Mouse (Mus musculus): ENCODE results near the gene Ccdc92b.

Gene Ccdc92b

DNA sequence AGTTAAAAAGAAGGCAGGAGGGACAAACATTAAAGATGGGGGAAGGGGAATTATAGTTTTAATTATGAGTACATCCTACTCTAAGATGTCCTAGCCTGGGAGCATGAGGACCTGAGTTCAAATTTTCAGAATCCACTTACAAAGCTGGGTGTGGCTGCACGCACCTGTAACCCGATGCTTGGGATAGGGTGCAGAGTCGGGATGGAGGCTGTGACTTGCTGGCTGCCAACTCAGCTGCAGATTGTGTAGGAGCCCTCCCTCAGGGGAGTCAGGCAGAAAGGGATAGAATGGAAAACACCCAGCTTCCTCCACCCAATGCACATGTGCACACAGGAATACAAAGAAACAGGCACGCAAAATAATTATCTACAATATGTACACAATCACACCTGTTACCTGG, 6.0 kb upstream of the Ccdc92b start:
- no peak for DNase-seq

- DNase-seq = no peak
Observed at GRCm38 (mm10) chr11:74615571-74615970, 3.8 kb upstream of the Ccdc92b start.

DNA sequence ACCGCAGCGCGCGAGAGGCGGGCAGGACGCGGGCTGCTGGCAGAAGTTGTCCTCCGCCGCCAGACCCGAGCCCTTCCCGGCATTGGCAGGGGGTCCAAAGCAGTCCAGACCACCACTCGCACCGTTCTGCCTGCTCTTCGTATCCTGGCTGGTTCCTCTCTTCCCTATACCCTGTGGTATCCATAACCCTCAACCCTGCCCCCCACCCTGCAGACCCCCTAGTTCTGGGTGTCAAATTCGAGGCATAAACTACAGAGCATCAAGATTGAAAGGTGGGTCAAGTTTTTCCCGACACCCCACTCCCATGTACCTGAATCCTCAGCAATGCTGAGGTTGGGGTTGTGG, 523 bp downstream of the Ccdc92b start:
- DNase-seq = peak in 1 of 2 experiments; percentile 29

- DNase-seq = no peak
Observed at GRCm38 (mm10) chr11:74621974-74622669, 2.7 kb downstream of the Ccdc92b start.

DNA sequence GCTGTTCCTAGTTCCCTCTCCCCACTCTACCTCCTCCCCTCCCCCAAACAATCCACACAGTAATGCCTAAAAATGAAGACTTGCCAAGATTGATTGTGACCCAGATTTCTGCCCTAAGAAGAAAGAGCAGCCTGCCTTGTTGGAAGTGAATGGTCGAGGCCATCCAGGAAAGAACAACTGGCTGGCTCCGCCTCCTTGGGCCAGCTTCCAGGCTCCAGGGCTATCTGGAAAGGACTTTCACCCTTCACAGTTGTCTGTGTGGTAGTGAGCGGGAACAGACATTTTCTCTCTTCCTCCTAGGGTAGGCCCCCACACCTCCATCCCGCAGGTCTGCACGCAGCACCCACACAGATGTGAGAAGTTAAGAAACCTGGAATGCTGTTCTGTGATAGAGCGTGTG, 4.3 kb downstream of the Ccdc92b start:
- DNase-seq = peak in 1 of 2 experiments; percentile 34

DNA sequence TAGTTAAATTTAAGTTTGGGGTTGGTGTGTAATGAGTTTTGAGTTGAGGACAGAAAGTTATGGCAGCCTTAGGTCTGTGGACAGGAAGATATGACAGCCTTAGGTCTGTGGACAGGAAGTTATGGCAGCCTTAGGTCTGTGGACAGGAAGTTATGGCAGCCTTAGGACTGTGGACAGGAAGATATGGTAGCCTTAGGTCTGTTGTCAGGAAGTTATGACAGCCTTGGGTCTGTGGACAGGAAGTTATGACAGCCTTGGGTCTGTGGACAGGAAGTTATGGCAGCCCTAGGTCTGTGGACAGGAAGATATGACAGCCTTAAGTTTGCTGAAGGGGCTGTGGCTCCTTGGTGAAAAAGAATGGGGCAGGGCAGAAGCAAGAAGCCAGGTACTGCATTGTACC, 5.9 kb downstream of the Ccdc92b start:
- DNase-seq = no peak

GRCm38 (mm10) chr11:74627481-74627880, 8.1 kb downstream of the Ccdc92b start:
- DNase-seq = no peak

- DNase-seq = no peak
Observed at GRCm38 (mm10) chr11:74631880-74632789, 12.7 kb downstream of the Ccdc92b start.

GRCm38 (mm10) chr11:74634490-74635275, 15.3 kb downstream of the Ccdc92b start:
- DNase-seq = peak; percentile 79 to 83

DNA sequence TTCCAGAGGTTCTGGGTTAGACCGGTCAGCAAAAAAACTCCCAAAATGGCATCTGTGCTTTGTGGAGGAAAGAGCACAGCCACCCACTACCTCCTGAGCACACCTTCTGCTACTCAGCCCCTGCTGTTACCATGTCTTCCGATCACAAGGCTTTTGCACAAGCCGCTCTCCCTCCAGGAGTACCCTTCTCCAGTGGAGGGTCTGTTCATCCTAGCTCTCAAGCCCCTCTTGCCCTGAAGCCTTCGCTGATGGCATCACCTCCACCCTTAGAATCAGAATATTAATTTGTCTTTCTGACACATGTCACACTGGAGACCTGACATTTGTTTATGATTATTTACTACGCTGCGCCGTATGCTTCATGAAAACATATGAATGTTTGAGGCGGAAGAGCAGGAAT, 18.1 kb downstream of the Ccdc92b start:
- DNase-seq = no peak

GRCm38 (mm10) chr11:74637971-74638790, 18.8 kb downstream of the Ccdc92b start:
- peak; percentile 83 to 87 for DNase-seq

DNA sequence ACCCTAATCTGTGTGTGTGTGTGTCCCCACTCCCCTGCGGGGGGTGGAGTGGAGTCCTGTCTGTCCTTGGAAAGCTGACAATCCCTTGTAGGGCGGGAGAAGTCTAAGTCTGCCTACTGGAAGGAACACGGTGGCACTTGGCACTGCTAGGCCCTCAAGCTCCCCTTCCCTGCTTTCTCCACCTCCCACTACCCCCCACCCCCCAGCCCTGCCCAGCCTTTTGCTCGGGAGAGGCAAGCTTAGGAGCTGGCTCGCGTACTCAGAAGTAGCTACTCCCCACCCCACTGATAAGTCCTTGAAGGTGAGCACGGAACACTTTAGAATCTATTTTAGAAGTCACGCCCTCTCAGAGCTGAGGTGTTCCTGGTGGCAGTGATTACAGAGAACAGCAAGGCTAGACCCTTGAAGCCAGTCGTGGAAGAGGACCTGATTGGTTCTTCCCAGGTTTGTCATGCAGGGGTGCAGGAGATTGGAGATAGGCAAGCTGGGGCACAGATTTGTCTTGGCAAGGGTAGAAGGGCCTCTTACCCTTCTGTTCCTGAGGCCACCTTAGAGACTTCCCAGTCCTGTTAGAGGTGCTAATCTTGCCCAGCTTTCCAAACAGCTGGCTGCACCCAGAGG, 19.5 kb downstream of the Ccdc92b start:
- DNase-seq = peak in 1 of 2 experiments; percentile 32

- DNase-seq = no peak
Observed at GRCm38 (mm10) chr11:74639628-74640027, 20.2 kb downstream of the Ccdc92b start.

GRCm38 (mm10) chr11:74647966-74648365, 28.6 kb downstream of the Ccdc92b start:
- DNase-seq = no peak

DNA sequence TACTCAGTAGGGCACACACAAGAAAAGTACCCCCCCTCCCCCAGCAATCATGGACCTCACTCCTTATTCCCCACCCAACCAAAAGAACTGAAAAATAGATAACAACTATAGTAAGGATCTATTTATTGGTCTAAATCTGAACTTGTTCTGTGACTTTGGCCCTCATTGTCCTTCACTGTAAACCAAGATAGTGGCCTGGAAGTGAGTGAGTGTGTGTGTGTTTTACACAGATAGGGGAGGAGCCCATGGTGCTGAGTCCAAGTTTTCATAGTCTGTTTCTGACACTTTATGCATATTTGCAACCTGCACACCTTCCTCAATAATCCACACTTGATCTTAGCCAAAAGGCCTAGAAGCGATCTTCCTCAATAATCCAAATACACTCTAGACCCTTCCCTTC, 29.3 kb downstream of the Ccdc92b start:
- no peak for DNase-seq

GRCm38 (mm10) chr11:74649095-74649646, 29.8 kb downstream of the Ccdc92b start, which contains the start of gene Cluh:
TSS of gene Cluh (plus strand) at chr11:74649495.
- peak; percentile 96 to 99 for DNase-seq

- peak in 1 of 2 experiments; percentile 44 for DNase-seq
Observed at GRCm38 (mm10) chr11:74649647-74650551, 30.5 kb downstream of the Ccdc92b start.

- no peak for DNase-seq
Observed at GRCm38 (mm10) chr11:74650576-74651100, 31.2 kb downstream of the Ccdc92b start.

- peak; percentile 50 to 54 for DNase-seq
Observed at GRCm38 (mm10) chr11:74652791-74653191, 33.4 kb downstream of the Ccdc92b start.

GRCm38 (mm10) chr11:74653385-74653784, 34.0 kb downstream of the Ccdc92b start:
- no peak for DNase-seq

Data from cerebellum, adult 18-20 months (tissue).